Mouse (Mus musculus): ENCODE measurements around the gene Fkbp1b.

DNA sequence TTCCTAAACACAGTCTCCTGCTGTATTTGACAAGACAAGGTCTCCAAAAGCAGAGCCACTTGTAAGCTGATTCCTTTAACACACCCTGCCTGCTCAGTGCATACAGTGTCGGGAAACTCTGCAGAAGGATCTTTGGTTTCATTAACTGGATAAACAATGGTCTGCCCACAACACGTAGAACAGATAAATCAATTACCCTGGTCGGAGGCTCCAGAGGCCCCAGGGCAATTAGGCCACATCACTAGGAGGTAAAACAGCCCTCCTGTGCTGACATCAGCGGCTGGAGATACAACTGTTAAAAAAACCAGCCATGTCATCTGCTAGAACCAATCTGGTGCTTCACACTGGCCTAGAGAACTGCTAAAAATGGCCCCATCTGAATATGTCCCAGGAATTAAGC, 4.4 kb downstream of the Fkbp1b start:
- no peak for TF ChIP-seq CTCF (IDR thresholded peaks at IDR 0.05; ENCODE audit: control insufficient read depth, insufficient read depth, low read length)
- no peak for TF ChIP-seq POLR2A (IDR thresholded peaks at IDR 0.05; ENCODE audit: borderline replicate concordance, control insufficient read depth, low read depth, low read length)

Measured in bone marrow, adult 2 months (tissue).